Mouse (Mus musculus) lung, adult 2 months (tissue): Measurements from ENCODE around the gene Cemip2.

Experiments used
- CTCF ChIP-seq: fragments of 200-500 bp; IDR thresholded peaks from 2 replicates; pipeline ENCODE4 v1.5.1; 2011; ENCODE audit warnings: mild to moderate bottlenecking, low read length, control low read depth; ENCODE audit not compliant: insufficient read depth
- POLR2A ChIP-seq: fragments of 200-500 bp; IDR thresholded peaks from 2 replicates; pipeline ENCODE4 v1.6.1; 2011; ENCODE audit warnings: low read depth, mild to moderate bottlenecking, control low read depth, low read length, borderline replicate concordance; ENCODE audit errors: extremely low read depth

DNA sequence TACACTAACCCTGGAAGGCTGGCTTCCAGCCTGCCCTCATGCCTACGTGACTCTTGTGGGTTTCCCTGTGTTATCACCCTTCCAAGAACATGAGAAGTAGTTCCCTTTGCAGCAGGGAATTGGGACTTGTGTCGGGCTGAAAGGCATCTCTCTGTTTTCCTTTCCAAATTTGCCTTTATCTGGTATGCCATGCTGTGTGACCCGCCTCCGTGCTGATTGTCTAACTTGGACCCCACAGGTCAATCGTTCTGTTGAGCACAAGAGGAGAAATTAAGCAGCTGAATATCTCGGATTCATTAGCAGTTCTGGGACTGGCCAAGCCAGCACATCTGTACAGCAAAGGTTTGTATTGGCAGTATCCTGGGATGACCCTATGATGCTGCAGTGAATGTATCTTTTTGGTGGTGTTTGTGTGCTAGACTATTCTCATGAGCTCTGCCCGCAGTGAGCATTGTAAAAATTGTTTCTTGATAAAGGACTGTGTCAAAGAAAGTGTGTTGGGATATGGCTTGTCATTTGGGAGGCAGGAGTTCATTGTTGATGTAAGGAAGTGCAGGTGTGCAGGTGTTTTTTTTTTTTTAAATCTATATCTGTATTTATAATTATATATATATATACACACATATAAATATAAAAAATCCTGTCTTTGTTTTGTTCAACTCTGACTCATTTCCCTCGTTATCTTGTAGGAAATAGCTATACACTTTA is 77.4 kb downstream of the Cemip2 start:
- TF ChIP-seq CTCF = no peak
- no peak for TF ChIP-seq POLR2A
